Mouse (Mus musculus) G1E (cell line): ENCODE results near the gene Adad2. TPM values are rescaled to one million over a fixed set of nuclear protein-coding genes. Genes with fewer than 3 reads are reported as not detected.

Source experiments
- ATAC-seq: 2 replicates; pipeline ENCODE4 v1.8.0; 2016; ENCODE audit warnings: mild to moderate bottlenecking; ENCODE audit not compliant: insufficient number of reproducible peaks, poor library complexity, low FRiP score, severe bottlenecking; ENCODE audit errors: extremely low read depth
- DNase-seq: peaks from one replicate; pipeline ENCODE4 v3.0.0; 2012; ENCODE audit warnings: low spot score
- H3K27me3 ChIP-seq: 2 replicates; pipeline ENCODE4 v1.6.1; 2012; ENCODE audit warnings: mild to moderate bottlenecking, low read length, inconsistent platforms; ENCODE audit not compliant: insufficient read depth
- H3K36me3 ChIP-seq: replicated peaks from 2 replicates; pipeline ENCODE3; 2012; ENCODE audit warnings: mild to moderate bottlenecking, inconsistent platforms
- H3K4me1 ChIP-seq: 2 replicates; pipeline ENCODE4 v1.6.1; 2012; ENCODE audit warnings: low read depth, low read length, inconsistent platforms, mixed read lengths; ENCODE audit not compliant: insufficient read depth
- H3K4me3 ChIP-seq: 2 replicates; pipeline ENCODE4 v1.5.1; 2012; ENCODE audit warnings: low read depth, mild to moderate bottlenecking, inconsistent platforms, low read length, moderate library complexity, mixed read lengths
- H3K9me3 ChIP-seq: replicated peaks from 2 replicates; pipeline ENCODE4 v1.6.1; 2012; ENCODE audit warnings: inconsistent platforms
- CTCF ChIP-seq: IDR thresholded peaks from 2 replicates; pipeline ENCODE4 v1.5.1; 2012; ENCODE audit warnings: low read depth, low read length, inconsistent platforms, mixed read lengths
- GATA1 ChIP-seq: IDR thresholded peaks from 2 replicates; pipeline ENCODE4 v1.6.1; 2012; ENCODE audit warnings: borderline replicate concordance, low read length, inconsistent platforms, mixed read lengths
- GATA2 ChIP-seq: IDR thresholded peaks from 2 replicates; pipeline ENCODE4 v1.6.1; 2012; ENCODE audit warnings: low read depth, low read length, inconsistent platforms, borderline replicate concordance
- POLR2AphosphoS5 ChIP-seq: IDR thresholded peaks from 2 replicates; pipeline ENCODE4 v1.6.1; 2012; ENCODE audit warnings: low read depth, low read length, inconsistent platforms; ENCODE audit not compliant: insufficient replicate concordance
- TAL1 ChIP-seq: conservative IDR thresholded peaks from 2 replicates; pipeline ENCODE4 v1.6.1; 2012; ENCODE audit warnings: low read depth, low read length, inconsistent platforms, mixed read lengths
- polyA plus RNA-seq: library from polyadenylated mRNA; stranded (reverse); fragments of >175 nt; gene quantifications from 2 replicates; pipeline ENCODE4 v1.2.3, GENCODE M21; 2012
- total RNA-seq, 2 experiments: library from RNA; stranded (forward) in 1 of 2; stranded (reverse) in 1 of 2; fragments of 200-1000 nt in 1 of 2; fragments of >200 nt in 1 of 2; fragmentation: Nextera tagmentation in 1 of 2; gene quantifications; 2 replicates each; pipeline ENCODE4 v1.2.3; 2014 to 2017

Gene Adad2
- total and polyA plus RNA-seq, 3 experiments: not detected

GRCm38 (mm10) chr8:119646846-119647245, 34.3 kb downstream of the Adad2 start:
- DNase-seq (no peak), ATAC-seq (no peak)
- H3K36me3 ChIP-seq: no peaks in the 10 kb centered on the region
- peaks cover 6% of the 10 kb centered on the region for H3K9me3 ChIP-seq
- no peak overlapping the region for H3K4me3 ChIP-seq
- H3K27me3 ChIP-seq: peaks cover 2% of the 10 kb centered on the region; the same call in 1 of the 2 replicates
- no peaks in the 10 kb centered on the region for H3K4me1 ChIP-seq
- TF ChIP-seq GATA1: no peak
- TF ChIP-seq POLR2AphosphoS5: no peak
- TF ChIP-seq GATA2: no peak
- no peak for TF ChIP-seq TAL1
- TF ChIP-seq CTCF: no peak

- H3K27me3 ChIP-seq: peaks cover 2% of the 10 kb centered on the region; the same call in 1 of the 2 replicates
- H3K4me3 ChIP-seq: no peak overlapping the region
- peaks cover 4% of the 10 kb centered on the region for H3K9me3 ChIP-seq
- H3K36me3 ChIP-seq: no peaks in the 10 kb centered on the region
- no peak for DNase-seq
- H3K4me1 ChIP-seq: no peaks in the 10 kb centered on the region
- no peak for TF ChIP-seq GATA2
- no peak for ATAC-seq
Measured at GRCm38 (mm10) chr8:119651324-119651723, 38.8 kb downstream of the Adad2 start.

DNA sequence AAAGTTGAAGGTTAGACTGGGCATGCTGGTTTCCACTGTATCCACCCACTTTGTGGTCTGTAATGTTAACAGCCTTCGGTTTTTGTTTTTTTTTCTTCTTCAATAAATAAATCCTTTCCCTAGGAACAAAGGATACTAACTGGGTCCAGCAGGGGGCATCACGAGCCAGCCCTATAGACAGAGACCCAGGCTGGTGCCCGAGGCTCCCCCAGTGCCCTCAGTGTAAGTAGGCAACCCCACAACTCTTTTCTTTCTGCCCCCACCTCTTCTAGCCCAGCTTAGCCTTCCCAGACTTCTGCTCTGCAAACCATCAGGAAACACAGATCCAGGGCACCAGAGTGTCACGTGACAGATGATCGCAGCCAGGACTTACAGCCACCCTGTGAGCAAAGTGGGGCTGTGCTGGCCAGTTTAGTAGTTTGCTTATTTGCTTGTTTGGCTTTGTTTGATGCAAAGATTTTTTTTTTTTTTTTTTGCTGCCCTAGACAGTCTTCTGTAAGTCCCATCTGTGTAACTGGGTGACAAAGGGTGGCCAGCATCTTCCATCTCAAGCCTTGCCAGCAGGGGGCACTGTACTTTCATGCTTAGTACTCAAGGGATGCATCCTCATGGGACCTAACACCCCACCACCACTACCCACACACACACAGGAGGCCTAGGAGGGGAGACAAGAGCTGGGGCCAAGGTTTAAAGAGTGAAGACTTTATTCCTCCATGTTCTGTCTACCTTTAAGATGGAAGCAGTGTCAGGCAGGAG, 44.3 kb downstream of the Adad2 start:
- ATAC-seq: no peak
- H3K9me3 ChIP-seq: no peaks in the 10 kb centered on the region
- no peak for DNase-seq
- H3K4me1 ChIP-seq: no peaks in the 10 kb centered on the region
- H3K36me3 ChIP-seq: no peaks in the 10 kb centered on the region
- 0 out of 2 replicates have a peak, but pooled peaks cover 4% of the 10 kb centered on the region for H3K27me3 ChIP-seq
- TF ChIP-seq GATA1 (no peak), TAL1 (no peak), CTCF (no peak), GATA2 (no peak), POLR2AphosphoS5 (no peak)
- no peak overlapping the region for H3K4me3 ChIP-seq

- DNase-seq: no peak
- H3K27me3 ChIP-seq: peaks cover 18% of the 10 kb centered on the region
Measured at GRCm38 (mm10) chr8:119661081-119661480, 48.5 kb downstream of the Adad2 start.

GRCm38 (mm10) chr8:119661892-119662291, 49.3 kb downstream of the Adad2 start:
- H3K9me3 ChIP-seq: no peaks in the 10 kb centered on the region
- ATAC-seq (no peak), DNase-seq (no peak)
- H3K27me3 ChIP-seq: peaks cover 23% of the 10 kb centered on the region
- H3K36me3 ChIP-seq: no peaks in the 10 kb centered on the region
- H3K4me3 ChIP-seq: no peak overlapping the region
- TF ChIP-seq POLR2AphosphoS5 (no peak), CTCF (no peak), GATA1 (no peak), GATA2 (no peak), TAL1 (no peak)
- no peaks in the 10 kb centered on the region for H3K4me1 ChIP-seq

More at GRCm38 (mm10) chr8:119661081-119661480, 48.5 kb downstream of the Adad2 start:
- ATAC-seq: no peak
- H3K36me3 ChIP-seq: no peaks in the 10 kb centered on the region
- H3K4me1 ChIP-seq: no peaks in the 10 kb centered on the region
- no peaks in the 10 kb centered on the region for H3K9me3 ChIP-seq
- TF ChIP-seq GATA1: no peak
- TF ChIP-seq GATA2: no peak
- TF ChIP-seq CTCF: no peak
- no peak for TF ChIP-seq POLR2AphosphoS5
- no peak for TF ChIP-seq TAL1
- H3K4me3 ChIP-seq: no peak overlapping the region

DNA sequence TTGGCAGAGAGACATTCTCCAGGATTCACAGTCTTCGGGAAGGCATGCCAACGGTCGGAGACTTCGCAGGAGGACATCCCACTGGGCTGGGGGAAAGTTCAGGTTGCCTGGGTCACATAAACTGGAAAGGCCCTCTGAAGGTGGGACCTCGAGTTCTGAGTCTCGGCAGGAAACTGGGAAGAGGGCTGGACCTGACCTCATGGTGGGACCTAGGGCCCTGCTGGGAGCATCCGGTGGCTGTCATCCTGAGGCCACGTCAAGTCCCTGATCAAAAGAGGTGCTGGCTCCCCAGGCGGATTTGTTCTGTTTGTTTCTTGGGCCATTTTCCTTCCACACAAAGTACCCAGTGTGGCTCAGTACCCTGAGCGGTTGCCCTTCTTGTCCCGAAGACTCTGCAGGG, 50.9 kb downstream of the Adad2 start:
- Histone ChIP-seq H3K36me3 (no peaks in the 10 kb centered on the region), H3K4me1 (no peaks in the 10 kb centered on the region), H3K9me3 (no peaks in the 10 kb centered on the region), H3K27me3 (peaks cover 28% of the 10 kb centered on the region), H3K4me3 (no peak overlapping the region)
- ATAC-seq: no peak
- DNase-seq: no peak
- TF ChIP-seq GATA2 (no peak), CTCF (no peak), GATA1 (no peak), POLR2AphosphoS5 (no peak), TAL1 (no peak)

DNA sequence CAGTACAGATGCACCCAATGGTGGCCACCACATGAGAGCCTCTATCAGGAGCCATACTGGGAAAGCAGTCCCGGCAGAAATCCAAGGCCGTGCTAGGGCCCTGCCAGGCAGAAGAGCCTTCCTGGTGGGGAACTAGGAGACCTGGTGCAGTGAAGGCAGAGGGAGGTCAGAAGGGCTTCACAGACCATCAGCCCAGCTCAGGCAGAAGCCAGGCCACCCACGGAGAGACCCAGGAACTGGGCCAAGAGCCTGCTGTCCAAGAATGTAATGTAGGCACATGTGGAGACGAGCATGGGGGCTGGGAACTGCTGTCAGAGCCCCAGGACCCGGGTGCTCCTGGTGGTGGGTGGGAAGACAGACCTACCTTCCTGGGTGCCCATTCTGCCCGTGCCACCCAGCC, 52.7 kb downstream of the Adad2 start:
- DNase-seq: no peak
- no peak for ATAC-seq
- no peak for TF ChIP-seq POLR2AphosphoS5
- no peak for TF ChIP-seq CTCF
- TF ChIP-seq TAL1: no peak
- TF ChIP-seq GATA1: no peak
- no peak for TF ChIP-seq GATA2
- Histone ChIP-seq H3K4me1 (no peaks in the 10 kb centered on the region), H3K27me3 (peaks cover 28% of the 10 kb centered on the region), H3K9me3 (no peaks in the 10 kb centered on the region), H3K36me3 (no peaks in the 10 kb centered on the region), H3K4me3 (no peak overlapping the region)

Other genes with a start within 250 kb of the Adad2 start
- 4.1 and 7.7 TPM in 2 replicates for gene Mlycd, start 217.9 kb upstream of the Adad2 start, total RNA-seq (2014; fragmentation: Nextera tagmentation)
- gene Mlycd, start 217.9 kb upstream of the Adad2 start, total RNA-seq (2017): 10.5 and 14.8 TPM in 2 replicates
- 16.7 and 20.1 TPM in 2 replicates for gene Mlycd, start 217.9 kb upstream of the Adad2 start, polyA plus RNA-seq
- not detected in 2 replicates for gene Osgin1, start 178.6 kb upstream of the Adad2 start, total RNA-seq (2014; fragmentation: Nextera tagmentation)
- 0.17 and 0.49 TPM in 2 replicates for gene Osgin1, start 178.6 kb upstream of the Adad2 start, total RNA-seq (2017)
- 0.08 and 0.10 TPM in 2 replicates for gene Osgin1, start 178.6 kb upstream of the Adad2 start, polyA plus RNA-seq
- not detected in 2 replicates for gene Necab2, start 166.0 kb upstream of the Adad2 start, total RNA-seq (2014; fragmentation: Nextera tagmentation)
- 0.06 TPM in 1 of 2 replicates, not detected in the other for gene Necab2, start 166.0 kb upstream of the Adad2 start, total RNA-seq (2017)
- not detected in 2 replicates for gene Necab2, start 166.0 kb upstream of the Adad2 start, polyA plus RNA-seq
- gene Slc38a8, start 111.0 kb upstream of the Adad2 start, total RNA-seq (2014; fragmentation: Nextera tagmentation): not detected in 2 replicates
- 0.06 and 0.11 TPM in 2 replicates for gene Slc38a8, start 111.0 kb upstream of the Adad2 start, total RNA-seq (2017)
- gene Slc38a8, start 111.0 kb upstream of the Adad2 start, polyA plus RNA-seq: not detected in 2 replicates
- 80.9 and 98.7 TPM in 2 replicates for gene Mbtps1, start 54.0 kb upstream of the Adad2 start, total RNA-seq (2014; fragmentation: Nextera tagmentation)
- 37.3 and 40.2 TPM in 2 replicates for gene Mbtps1, start 54.0 kb upstream of the Adad2 start, total RNA-seq (2017)
- gene Mbtps1, start 54.0 kb upstream of the Adad2 start, polyA plus RNA-seq: 107 and 108 TPM in 2 replicates
- 19.3 and 22.7 TPM in 2 replicates for gene Hsdl1, start 37.6 kb upstream of the Adad2 start, total RNA-seq (2014; fragmentation: Nextera tagmentation)
- gene Hsdl1, start 37.6 kb upstream of the Adad2 start, total RNA-seq (2017): 56.7 and 58.0 TPM in 2 replicates
- 38.7 and 42.2 TPM in 2 replicates for gene Hsdl1, start 37.6 kb upstream of the Adad2 start, polyA plus RNA-seq
- not detected in 2 replicates for gene Dnaaf1, start 37.5 kb upstream of the Adad2 start, total RNA-seq (2014; fragmentation: Nextera tagmentation)
- gene Dnaaf1, start 37.5 kb upstream of the Adad2 start, total RNA-seq (2017): 0.11 and 0.12 TPM in 2 replicates
- 0.10 and 0.17 TPM in 2 replicates for gene Dnaaf1, start 37.5 kb upstream of the Adad2 start, polyA plus RNA-seq
- gene Taf1c, start 7.5 kb upstream of the Adad2 start, total RNA-seq (2014; fragmentation: Nextera tagmentation): 6.6 and 7.1 TPM in 2 replicates
- 7.7 and 8.7 TPM in 2 replicates for gene Taf1c, start 7.5 kb upstream of the Adad2 start, total RNA-seq (2017)
- 53.2 and 65.0 TPM in 2 replicates for gene Taf1c, start 7.5 kb upstream of the Adad2 start, polyA plus RNA-seq
- not detected in 2 replicates for gene Kcng4, start 22.9 kb downstream of the Adad2 start, total RNA-seq (2014; fragmentation: Nextera tagmentation)
- 0.11 TPM in 1 of 2 replicates, not detected in the other for gene Kcng4, start 22.9 kb downstream of the Adad2 start, total RNA-seq (2017)
- gene Kcng4, start 22.9 kb downstream of the Adad2 start, polyA plus RNA-seq: not detected in 2 replicates
- not detected in 2 replicates for gene Wfdc1, start 53.6 kb downstream of the Adad2 start, total RNA-seq (2014; fragmentation: Nextera tagmentation)
- gene Wfdc1, start 53.6 kb downstream of the Adad2 start, total RNA-seq (2017): not detected in 2 replicates
- not detected in 2 replicates for gene Wfdc1, start 53.6 kb downstream of the Adad2 start, polyA plus RNA-seq
- gene Atp2c2, start 87.3 kb downstream of the Adad2 start, total RNA-seq (2014; fragmentation: Nextera tagmentation): not detected in 2 replicates
- not detected in 2 replicates for gene Atp2c2, start 87.3 kb downstream of the Adad2 start, total RNA-seq (2017)
- not detected in 2 replicates for gene Atp2c2, start 87.3 kb downstream of the Adad2 start, polyA plus RNA-seq
- 6.6 and 8.1 TPM in 2 replicates for gene Tldc1, start 165.7 kb downstream of the Adad2 start, total RNA-seq (2014; fragmentation: Nextera tagmentation)
- gene Tldc1, start 165.7 kb downstream of the Adad2 start, total RNA-seq (2017): 10.7 TPM in 2 replicates
- gene Tldc1, start 165.7 kb downstream of the Adad2 start, polyA plus RNA-seq: 7.2 and 8.4 TPM in 2 replicates
- 13.5 and 23.9 TPM in 2 replicates for gene Cotl1, start 227.8 kb downstream of the Adad2 start, total RNA-seq (2014; fragmentation: Nextera tagmentation)
- gene Cotl1, start 227.8 kb downstream of the Adad2 start, total RNA-seq (2017): 60.6 and 63.4 TPM in 2 replicates
- 69.2 and 72.5 TPM in 2 replicates for gene Cotl1, start 227.8 kb downstream of the Adad2 start, polyA plus RNA-seq
- gene Klhl36, start 249.5 kb downstream of the Adad2 start, total RNA-seq (2014; fragmentation: Nextera tagmentation): 3.9 and 4.0 TPM in 2 replicates
- gene Klhl36, start 249.5 kb downstream of the Adad2 start, total RNA-seq (2017): 8.7 and 9.6 TPM in 2 replicates
- gene Klhl36, start 249.5 kb downstream of the Adad2 start, polyA plus RNA-seq: 7.3 and 8.0 TPM in 2 replicates